Mouse (Mus musculus): ENCODE data around the gene Rdh1. TPM values are rescaled to one million over a fixed set of nuclear protein-coding genes. Genes with fewer than 3 reads are reported as not detected.
"Not testable (repeated sequence)": the region's sequence is repeated elsewhere in the genome, so short reads cannot be mapped to it uniquely, and the experiment has no call there.

Rdh1 gene
- total RNA-seq, 2 experiments from 2014 or later: not detected

DNA sequence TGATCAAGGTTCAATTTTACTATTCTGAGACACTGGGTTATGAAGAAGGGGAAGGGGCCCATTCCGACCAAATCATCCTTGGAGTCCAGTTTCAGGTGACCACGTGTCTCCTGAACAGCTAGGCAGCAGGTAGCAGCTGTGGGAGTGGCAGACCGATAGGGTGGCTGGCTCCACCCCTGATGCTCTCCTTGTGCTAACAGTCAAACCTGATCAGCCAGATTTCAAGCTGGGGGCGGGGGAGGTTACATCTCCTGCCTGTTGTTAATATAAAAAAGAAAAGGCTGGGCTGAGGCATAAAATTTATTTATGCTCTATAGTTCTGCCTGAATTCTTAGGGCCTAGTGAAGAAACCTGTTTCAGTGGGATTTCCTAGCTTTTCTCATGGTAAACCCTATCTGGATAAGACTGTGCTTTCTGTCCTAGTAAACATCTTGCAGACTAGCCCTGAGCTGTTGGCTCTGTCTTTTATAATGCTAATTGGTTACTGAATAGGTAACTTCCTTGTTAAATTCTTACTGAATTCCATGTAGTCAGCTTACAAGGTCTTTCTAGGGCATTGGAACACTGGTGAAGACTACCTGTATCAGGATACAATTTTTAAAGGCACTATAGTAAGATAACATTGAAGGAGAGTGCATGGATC is 57.9 kb downstream of the Rdh1 start:
- ATAC-seq (replicated peaks; ENCODE audit: poor library complexity, severe bottlenecking): not testable (repeated sequence)

Other genes starting within 250 kb of the Rdh1 start
- 1.2 TPM in 1 of 2 replicates, not detected in the other for gene Ndufa4l2, start 244.8 kb upstream of the Rdh1 start, total RNA-seq (2014; fragmentation: Nextera tagmentation)
- not detected in 2 replicates for gene Ndufa4l2, start 244.8 kb upstream of the Rdh1 start, total RNA-seq (2017)
- 126 and 187 TPM in 2 replicates for gene Shmt2, start 237.3 kb upstream of the Rdh1 start, total RNA-seq (2014; fragmentation: Nextera tagmentation)
- 102 and 103 TPM in 2 replicates for gene Shmt2, start 237.3 kb upstream of the Rdh1 start, total RNA-seq (2017)
- not detected in 2 replicates for gene Nxph4, start 225.2 kb upstream of the Rdh1 start, total RNA-seq (2014; fragmentation: Nextera tagmentation)
- gene Nxph4, start 225.2 kb upstream of the Rdh1 start, total RNA-seq (2017): not detected in 2 replicates
- gene Lrp1, start 138.6 kb upstream of the Rdh1 start, total RNA-seq (2014; fragmentation: Nextera tagmentation): 13.9 and 15.0 TPM in 2 replicates
- gene Lrp1, start 138.6 kb upstream of the Rdh1 start, total RNA-seq (2017): 5.7 and 18.1 TPM in 2 replicates
- 71.6 and 82.1 TPM in 2 replicates for gene Stat6, start 116.7 kb upstream of the Rdh1 start, total RNA-seq (2014; fragmentation: Nextera tagmentation)
- gene Stat6, start 116.7 kb upstream of the Rdh1 start, total RNA-seq (2017): 46.0 and 67.5 TPM in 2 replicates
- gene Nemp1, start 92.8 kb upstream of the Rdh1 start, total RNA-seq (2014; fragmentation: Nextera tagmentation): 14.7 and 18.9 TPM in 2 replicates
- 21.7 TPM in 2 replicates for gene Nemp1, start 92.8 kb upstream of the Rdh1 start, total RNA-seq (2017)
- gene Nab2, start 91.2 kb upstream of the Rdh1 start, total RNA-seq (2014; fragmentation: Nextera tagmentation): 7.3 and 11.4 TPM in 2 replicates
- gene Nab2, start 91.2 kb upstream of the Rdh1 start, total RNA-seq (2017): 2.6 and 4.7 TPM in 2 replicates
- not detected in 2 replicates for gene Myo1a, start 54.6 kb upstream of the Rdh1 start, total RNA-seq (2014; fragmentation: Nextera tagmentation)
- not detected in 2 replicates for gene Myo1a, start 54.6 kb upstream of the Rdh1 start, total RNA-seq (2017)
- gene Tac2, start 35.2 kb upstream of the Rdh1 start, total RNA-seq (2014; fragmentation: Nextera tagmentation): not detected in 2 replicates
- not detected in 2 replicates for gene Tac2, start 35.2 kb upstream of the Rdh1 start, total RNA-seq (2017)
- 6.7 and 7.2 TPM in 2 replicates for gene Zbtb39, start 20.2 kb upstream of the Rdh1 start, total RNA-seq (2014; fragmentation: Nextera tagmentation)
- 2.6 and 3.6 TPM in 2 replicates for gene Zbtb39, start 20.2 kb upstream of the Rdh1 start, total RNA-seq (2017)
- gene Gpr182, start 8.0 kb upstream of the Rdh1 start, total RNA-seq (2014; fragmentation: Nextera tagmentation): not detected in 2 replicates
- not detected in 2 replicates for gene Gpr182, start 8.0 kb upstream of the Rdh1 start, total RNA-seq (2017)
- not detected in 2 replicates for gene Rdh16f1, start 66 bp downstream of the Rdh1 start, total RNA-seq (2014; fragmentation: Nextera tagmentation)
- not detected in 2 replicates for gene Rdh16f1, start 66 bp downstream of the Rdh1 start, total RNA-seq (2017)
- not detected in 2 replicates for gene Rdh9, start 16.7 kb downstream of the Rdh1 start, total RNA-seq (2014; fragmentation: Nextera tagmentation)
- gene Rdh9, start 16.7 kb downstream of the Rdh1 start, total RNA-seq (2017): not detected in 2 replicates
- gene Rdh16, start 41.4 kb downstream of the Rdh1 start, total RNA-seq (2014; fragmentation: Nextera tagmentation): not detected in 2 replicates
- gene Rdh16, start 41.4 kb downstream of the Rdh1 start, total RNA-seq (2017): not detected in 2 replicates
- not detected in 2 replicates for gene Rdh19, start 90.2 kb downstream of the Rdh1 start, total RNA-seq (2014; fragmentation: Nextera tagmentation)
- gene Rdh19, start 90.2 kb downstream of the Rdh1 start, total RNA-seq (2017): not detected in 2 replicates
- not detected in 2 replicates for gene Rdh16f2, start 106.8 kb downstream of the Rdh1 start, total RNA-seq (2014; fragmentation: Nextera tagmentation)
- not detected in 2 replicates for gene Rdh16f2, start 106.8 kb downstream of the Rdh1 start, total RNA-seq (2017)
- not detected in 2 replicates for gene Rdh7, start 129.1 kb downstream of the Rdh1 start, total RNA-seq (2014; fragmentation: Nextera tagmentation)
- gene Rdh7, start 129.1 kb downstream of the Rdh1 start, total RNA-seq (2017): not detected in 2 replicates
- not detected in 2 replicates for gene Sdr9c7, start 138.8 kb downstream of the Rdh1 start, total RNA-seq (2014; fragmentation: Nextera tagmentation)
- gene Sdr9c7, start 138.8 kb downstream of the Rdh1 start, total RNA-seq (2017): not detected in 2 replicates
- gene Hsd17b6, start 247.9 kb downstream of the Rdh1 start, total RNA-seq (2014; fragmentation: Nextera tagmentation): not detected in 2 replicates
- gene Hsd17b6, start 247.9 kb downstream of the Rdh1 start, total RNA-seq (2017): not detected in 2 replicates